Mouse (Mus musculus): ENCODE measurements at regions not wholly inside any gene's neighbourhood (a gene's known extent, or its start where the extent isn't known, plus 50 kb on each side); places are given as distances from the start of the nearest gene placed in this dataset.

DNA sequence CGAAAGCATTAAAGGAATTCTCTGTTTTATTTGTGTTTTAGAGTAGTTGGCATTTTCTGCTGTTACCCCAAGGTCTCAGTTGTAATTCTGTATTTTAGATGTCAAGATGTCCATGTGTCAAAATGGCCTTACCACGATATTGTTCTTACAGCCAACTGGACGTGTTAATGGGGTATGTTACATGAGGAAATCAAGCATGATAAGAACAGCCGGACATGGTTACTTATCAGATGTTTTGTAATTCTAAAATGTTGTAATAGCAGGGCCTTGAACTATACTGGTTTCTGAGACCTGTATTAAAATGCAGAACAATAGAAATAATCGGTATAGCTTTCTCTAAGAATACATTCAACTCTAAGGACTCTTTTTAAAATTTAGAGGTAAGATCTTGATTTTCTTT is 201.3 kb downstream of the Foxo1 start:
- in situ Hi-C loops (cut with MboI; ENCODE audit: low pct_unique_long_range_greater_than_20kb in 1 of 2, low sequenced_read_pairs in 2 of 2, unreplicated experiment in 1 of 2) = no loop called here

DNA sequence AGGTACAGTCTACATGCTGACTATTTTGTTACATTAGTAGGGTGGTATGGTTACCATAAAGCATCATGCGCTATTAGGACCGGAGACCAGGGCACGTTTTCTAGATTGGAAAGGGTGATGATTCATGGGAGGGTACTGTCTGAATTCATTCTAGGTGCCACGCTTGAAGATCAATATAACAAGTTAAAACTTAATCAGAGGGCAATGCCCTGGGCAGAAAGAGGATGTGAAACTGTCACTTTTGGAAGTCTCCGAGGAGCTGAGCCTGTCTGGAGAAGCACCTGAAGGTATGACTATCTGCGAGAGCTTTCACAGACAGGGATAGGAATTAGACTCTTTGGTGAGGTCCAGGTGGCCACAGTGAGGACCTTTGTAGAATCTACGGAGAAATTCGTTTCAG is 200.2 kb downstream of the Foxo1 start:
- in situ Hi-C loops (cut with MboI; ENCODE audit: low pct_unique_long_range_greater_than_20kb in 1 of 2, low sequenced_read_pairs in 2 of 2, unreplicated experiment in 1 of 2) = no loop called here

DNA sequence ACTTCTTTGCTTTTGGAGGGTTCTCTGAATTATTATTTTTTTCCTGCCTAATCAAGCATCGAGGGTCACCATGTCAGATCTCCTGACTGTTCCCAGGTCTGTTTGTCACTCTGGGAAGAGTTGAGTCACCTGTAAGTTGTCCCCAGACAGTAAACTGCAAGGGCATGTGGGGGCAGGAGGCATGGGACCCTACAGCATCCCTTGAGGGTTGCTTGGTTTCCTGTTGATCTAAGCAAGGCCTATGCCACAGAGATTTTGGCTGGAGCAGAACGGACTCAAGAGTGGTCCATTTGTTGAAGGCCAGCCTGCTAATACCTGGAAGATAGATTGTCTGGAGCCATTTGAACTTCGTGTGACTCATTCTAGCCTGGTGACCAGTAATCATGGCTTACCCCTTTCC is 199.7 kb downstream of the Foxo1 start:
- in situ Hi-C loops (cut with MboI; ENCODE audit: low pct_unique_long_range_greater_than_20kb in 1 of 2, low sequenced_read_pairs in 2 of 2, unreplicated experiment in 1 of 2) = no loop called here

DNA sequence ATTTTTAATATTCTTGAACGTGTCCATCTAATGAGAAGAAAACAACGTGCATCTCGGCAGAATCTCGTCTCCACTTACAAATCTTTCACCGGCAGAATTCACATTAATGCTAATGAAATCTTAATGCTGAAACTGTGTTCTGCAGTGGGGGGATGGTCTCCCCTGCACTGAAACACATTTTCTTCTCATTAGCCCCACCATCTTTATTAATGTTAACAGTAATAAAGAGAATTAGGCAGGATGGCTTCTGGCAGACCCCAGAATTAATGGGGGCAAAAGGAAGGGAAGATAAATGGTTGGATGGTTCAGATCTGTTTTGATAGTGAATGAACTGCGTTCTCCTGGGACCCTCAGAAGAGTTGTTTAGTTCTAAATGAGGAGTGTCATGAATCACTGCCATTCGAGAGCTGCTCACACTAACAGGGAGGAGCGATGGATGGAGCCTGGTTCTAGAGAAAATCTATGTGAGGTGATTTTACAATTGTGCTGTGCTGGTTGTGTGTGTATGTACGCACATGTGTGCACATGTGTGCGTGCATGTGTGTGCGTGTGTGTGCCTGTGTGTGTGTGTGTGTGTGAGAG is 198.9 kb downstream of the Foxo1 start:
- in situ Hi-C loops (cut with MboI; ENCODE audit: low pct_unique_long_range_greater_than_20kb in 1 of 2, low sequenced_read_pairs in 2 of 2, unreplicated experiment in 1 of 2) = no loop called here

DNA sequence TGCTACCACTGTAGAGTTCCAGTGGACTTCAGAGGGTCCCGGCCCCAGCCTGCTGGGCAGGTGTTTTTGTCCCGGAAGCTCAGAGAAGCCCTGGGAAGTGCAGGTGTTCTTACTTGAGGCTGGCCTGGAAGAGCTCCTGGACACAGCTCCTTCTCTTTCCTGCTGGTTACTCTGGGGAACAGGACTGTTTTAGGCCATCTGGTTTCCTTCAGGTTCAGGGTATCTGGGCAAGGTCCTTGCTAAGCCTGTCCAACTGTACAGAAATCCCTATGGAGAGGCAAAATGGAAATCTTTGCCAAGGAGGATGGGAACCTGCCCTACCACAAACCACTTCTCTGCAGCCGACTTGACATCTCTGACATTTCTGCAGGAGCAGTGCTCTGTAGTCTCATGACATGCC is 198.4 kb downstream of the Foxo1 start:
- in situ Hi-C loops (cut with MboI; ENCODE audit: low pct_unique_long_range_greater_than_20kb in 1 of 2, low sequenced_read_pairs in 2 of 2, unreplicated experiment in 1 of 2) = no loop called here

DNA sequence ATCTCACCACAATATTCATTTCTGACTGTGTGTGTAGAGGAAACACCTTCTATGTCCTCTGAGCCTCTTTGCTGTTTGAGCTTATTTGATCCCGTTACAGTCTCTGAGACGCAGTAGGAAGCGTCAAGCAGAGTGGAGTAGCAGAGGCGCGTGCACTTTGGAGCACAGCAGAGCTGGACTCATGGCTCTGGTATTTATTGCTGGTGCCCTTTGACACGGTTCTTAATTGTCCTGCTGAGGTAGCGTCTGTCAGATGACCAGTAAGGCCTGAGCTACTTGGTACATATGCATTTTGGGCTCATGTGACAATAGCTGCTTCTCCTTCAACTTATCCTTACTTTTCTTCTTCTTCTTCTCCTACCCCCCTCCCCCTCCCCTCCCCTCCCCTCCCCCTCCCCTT is 195.8 kb downstream of the Foxo1 start:
- in situ Hi-C loops (cut with MboI; ENCODE audit: low pct_unique_long_range_greater_than_20kb in 1 of 2, low sequenced_read_pairs in 2 of 2, unreplicated experiment in 1 of 2) = no loop called here

DNA sequence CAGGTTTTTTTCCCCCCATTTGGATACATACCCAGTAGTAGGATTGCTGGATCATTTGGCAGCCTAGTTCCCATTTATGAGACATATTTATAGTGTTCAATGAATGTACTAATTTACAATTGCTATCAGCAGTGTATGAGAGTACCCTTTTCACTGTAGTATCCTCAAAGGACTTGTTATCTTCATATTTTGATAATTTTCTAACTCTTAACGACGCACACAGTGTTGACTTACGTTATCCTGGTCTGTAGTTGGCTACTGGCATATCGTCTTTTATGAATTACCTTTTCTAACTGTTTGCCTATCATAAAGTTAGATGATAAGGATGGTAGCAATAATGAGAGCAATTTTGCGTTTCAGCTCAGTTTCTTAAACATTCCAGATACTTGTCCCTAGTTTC is 186.8 kb downstream of the Foxo1 start:
- in situ Hi-C loops (cut with MboI; ENCODE audit: low pct_unique_long_range_greater_than_20kb in 1 of 2, low sequenced_read_pairs in 2 of 2, unreplicated experiment in 1 of 2) = no loop called here

DNA sequence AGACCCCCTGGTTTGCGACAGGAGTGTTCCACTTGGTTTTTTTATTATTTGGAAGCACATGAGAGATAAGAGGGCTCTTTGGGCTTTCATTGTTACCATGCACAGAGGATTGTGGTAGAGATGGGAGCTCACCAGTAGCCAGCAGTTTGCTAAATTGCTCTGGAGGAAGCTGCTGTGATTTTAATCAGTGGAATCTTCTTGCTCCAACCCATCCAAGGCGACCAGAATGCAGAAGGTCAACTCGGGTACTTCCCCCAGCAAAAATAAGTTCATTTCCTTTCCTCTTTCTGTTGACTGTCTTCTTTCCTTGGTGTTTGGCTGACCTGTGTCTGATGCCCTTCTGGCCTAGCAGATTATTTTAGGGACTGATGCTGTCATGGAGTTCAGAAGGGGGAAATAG is 184.9 kb downstream of the Foxo1 start:
- in situ Hi-C loops (cut with MboI; ENCODE audit: low pct_unique_long_range_greater_than_20kb in 1 of 2, low sequenced_read_pairs in 2 of 2, unreplicated experiment in 1 of 2) = no loop called here

DNA sequence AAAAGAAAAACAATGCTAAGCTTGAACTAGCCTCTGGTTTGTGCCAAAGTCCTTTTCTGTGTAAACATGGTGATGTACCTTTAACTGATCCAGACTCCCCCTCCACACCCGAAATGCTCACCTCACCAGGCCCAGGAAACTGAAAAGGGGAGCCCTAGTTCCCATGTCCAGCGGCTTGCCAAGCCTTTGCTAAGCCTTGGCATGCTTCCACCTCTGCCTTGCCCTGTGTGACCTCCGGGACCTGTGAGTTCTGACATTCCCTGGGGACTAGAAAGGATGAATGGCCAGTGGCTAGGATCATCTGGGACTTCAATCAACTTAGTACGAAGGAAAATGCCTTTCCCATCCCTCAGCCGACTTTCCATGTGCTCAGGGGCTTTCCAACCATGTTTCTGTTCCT is 184.2 kb downstream of the Foxo1 start:
- in situ Hi-C loops (cut with MboI; ENCODE audit: low pct_unique_long_range_greater_than_20kb in 1 of 2, low sequenced_read_pairs in 2 of 2, unreplicated experiment in 1 of 2) = no loop called here

DNA sequence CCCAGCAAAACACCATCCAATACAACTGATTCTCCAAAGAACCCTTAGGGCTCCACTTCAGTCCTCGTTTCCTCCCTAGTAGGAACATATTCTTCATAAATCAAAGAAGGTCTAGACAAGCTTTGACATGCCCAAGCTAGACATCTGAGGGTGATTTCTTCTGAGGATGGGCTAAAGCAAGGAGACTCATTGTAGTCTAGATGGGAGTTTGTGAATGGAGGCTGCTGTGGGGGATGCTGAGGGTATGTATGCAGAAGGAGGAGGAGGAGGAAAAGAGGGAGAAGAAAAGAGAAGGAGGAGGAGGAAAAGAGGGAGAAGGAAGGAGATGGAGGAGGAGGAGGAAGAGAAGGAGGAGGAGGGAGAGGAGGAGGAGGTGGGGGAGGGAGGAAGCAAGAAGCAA is 178.9 kb downstream of the Foxo1 start:
- in situ Hi-C loops (cut with MboI; ENCODE audit: low pct_unique_long_range_greater_than_20kb in 1 of 2, low sequenced_read_pairs in 2 of 2, unreplicated experiment in 1 of 2) = no loop called here

DNA sequence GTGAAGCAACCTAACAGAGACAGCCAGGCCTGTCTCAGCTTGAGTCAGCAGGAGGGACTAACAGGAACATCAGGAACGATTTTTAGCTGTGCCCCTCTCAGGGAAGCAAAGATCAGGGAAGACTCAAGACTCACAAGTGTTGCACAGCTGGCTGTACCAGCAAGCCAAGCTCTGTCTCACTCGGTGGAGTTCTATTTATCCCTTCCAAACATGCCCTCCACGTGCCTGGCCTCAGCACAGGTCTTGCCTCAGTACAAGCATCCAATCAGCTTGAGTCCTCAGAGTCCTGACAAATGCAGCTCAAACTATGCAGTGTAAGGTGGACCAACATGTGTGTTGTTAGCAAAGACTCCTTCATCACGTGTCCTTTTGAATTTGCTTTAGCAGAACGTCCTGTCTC is 178.4 kb downstream of the Foxo1 start:
- in situ Hi-C loops (cut with MboI; ENCODE audit: low pct_unique_long_range_greater_than_20kb in 1 of 2, low sequenced_read_pairs in 2 of 2, unreplicated experiment in 1 of 2) = no loop called here

DNA sequence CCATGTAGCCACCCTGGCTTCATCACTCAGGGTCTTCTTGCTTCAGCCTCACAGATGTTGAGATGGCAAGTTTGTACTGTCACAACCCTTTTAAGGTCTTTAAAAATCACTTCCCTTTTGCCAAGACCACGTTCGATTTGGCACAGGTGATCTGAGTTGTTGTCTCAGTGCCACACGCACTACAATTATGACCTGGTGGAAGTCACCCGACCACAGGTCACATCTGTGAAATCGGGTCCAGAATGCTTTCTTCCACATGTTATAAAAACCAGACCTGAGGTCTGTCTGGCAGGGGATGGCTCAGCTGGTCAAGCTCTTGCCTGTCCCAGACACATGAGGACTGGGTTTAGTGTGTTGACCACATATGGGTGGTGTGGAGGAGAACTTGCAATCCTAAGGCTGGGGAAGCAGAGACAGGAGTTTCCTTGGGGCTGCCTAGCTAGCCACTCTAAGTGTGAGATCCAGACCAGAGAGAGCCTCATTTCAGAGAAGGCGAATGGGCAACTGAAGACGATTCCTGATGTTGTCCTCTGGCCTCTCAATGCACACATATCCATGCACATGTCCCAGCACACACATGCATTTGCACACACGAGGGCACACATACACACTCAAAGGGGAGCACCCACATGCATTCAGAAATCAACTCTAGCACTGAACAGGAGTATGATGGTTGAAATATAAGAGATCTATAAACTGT is 176.4 kb downstream of the Foxo1 start:
- in situ Hi-C loops (cut with MboI; ENCODE audit: low pct_unique_long_range_greater_than_20kb in 1 of 2, low sequenced_read_pairs in 2 of 2, unreplicated experiment in 1 of 2) = no loop called here

DNA sequence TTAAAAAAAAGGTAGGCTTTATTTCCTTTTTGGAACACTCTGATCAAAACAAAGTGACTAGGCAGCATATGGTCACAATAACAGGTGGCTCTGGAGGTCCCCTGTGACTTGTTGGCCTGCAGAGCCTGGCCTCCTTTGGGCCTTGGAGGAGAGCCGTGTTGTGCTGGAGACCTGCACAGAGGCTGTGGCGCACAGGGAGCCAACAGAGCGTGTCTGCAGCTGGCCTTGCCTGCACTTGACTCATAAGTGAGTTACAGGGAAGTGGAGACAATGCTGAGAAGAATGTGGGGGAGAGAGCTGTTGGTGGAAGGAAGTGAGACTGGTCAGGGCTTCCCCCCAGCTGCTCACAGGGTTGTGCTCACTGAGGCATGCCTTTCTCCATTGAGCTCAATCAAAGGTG is 175.7 kb downstream of the Foxo1 start:
- in situ Hi-C loops (cut with MboI; ENCODE audit: low pct_unique_long_range_greater_than_20kb in 1 of 2, low sequenced_read_pairs in 2 of 2, unreplicated experiment in 1 of 2) = no loop called here

DNA sequence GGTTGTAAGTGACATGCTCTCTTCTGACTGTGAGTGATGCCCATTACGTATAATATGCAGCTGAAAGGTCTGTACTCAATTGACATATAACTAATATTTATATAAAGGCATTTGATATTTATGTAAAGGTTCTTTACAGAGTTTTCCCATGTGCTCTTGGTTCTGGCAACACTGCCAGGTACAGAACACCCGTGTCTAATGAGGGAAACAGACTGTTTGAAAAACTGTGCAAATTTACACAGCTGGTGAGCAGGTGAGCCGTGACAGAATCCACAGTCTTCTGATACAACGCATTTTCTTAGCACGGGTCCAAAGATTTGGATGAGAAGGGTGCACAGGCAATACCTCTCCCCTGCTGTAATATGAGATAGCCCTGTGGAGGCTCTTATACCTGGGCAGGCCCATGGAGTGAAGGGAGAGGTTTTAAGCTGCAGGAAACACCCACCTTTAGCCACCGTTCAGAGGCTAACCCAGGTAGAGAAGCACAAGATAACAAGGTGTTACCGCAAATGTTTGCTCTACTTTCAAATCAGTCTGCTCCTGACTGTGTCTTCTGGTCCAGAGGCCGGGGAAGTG is 161.0 kb downstream of the Foxo1 start:
- in situ Hi-C loops (cut with MboI; ENCODE audit: low pct_unique_long_range_greater_than_20kb in 1 of 2, low sequenced_read_pairs in 2 of 2, unreplicated experiment in 1 of 2) = no loop called here

DNA sequence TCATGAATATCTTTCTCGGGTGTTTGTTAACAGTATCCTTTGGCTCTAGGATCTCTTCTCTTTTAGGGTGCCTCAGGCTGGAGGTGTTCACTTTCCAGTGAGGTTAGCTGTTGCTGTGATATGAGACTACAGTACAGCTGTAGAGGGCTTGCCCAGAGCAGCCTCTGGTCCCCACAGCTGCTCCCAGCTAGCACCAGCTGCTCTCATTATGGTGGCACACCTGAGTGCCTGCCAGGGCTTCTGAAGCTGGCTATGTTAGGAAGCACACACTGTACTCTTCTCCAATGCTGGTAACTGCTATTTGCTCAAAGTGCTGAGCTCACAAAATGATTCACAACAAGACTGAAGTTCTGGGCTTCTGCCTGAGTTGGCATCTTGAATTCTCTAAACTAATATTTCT is 154.7 kb downstream of the Foxo1 start:
- in situ Hi-C loops (cut with MboI; ENCODE audit: low pct_unique_long_range_greater_than_20kb in 1 of 2, low sequenced_read_pairs in 2 of 2, unreplicated experiment in 1 of 2) = no loop called here

DNA sequence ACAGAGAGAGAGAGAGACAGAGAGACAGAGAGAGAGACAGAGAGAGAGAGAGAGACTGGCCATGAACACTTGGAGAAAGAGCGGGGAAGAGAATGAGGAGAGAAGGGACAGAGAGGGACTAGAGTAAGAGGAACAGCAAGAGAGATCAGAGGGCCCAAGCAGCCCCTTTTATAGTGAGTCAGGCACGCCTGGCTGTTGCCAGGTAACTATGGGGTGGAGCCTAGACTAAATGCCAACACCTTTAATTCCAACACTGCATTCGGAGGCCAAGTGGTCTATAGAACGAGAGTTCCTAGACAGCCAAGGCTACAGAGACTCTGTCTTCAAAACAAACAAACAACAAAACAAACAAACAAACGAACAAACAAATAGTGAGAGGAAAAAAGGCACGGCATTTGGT is 148.1 kb downstream of the Foxo1 start:
- in situ Hi-C loops (cut with MboI; ENCODE audit: low pct_unique_long_range_greater_than_20kb in 1 of 2, low sequenced_read_pairs in 2 of 2, unreplicated experiment in 1 of 2) = no loop called here

DNA sequence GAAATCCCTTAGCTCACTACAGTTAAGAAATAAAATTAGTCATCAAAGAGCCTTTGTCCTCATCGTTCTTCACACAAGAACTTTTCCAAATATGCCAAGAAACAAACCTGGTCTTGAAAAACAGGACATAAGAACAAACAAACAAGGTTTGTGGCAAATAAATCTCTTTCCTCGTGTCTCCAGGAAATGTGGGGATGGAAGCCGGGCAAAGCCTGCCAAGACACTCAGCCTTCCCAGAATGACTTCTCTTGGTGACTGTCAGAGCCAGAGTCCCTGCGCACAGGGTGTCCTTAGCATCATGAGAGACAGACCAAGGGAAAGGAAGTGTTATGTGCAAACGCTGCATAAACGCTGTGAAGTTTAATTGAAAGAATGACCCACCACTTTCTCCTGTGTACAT is 147.2 kb downstream of the Foxo1 start:
- in situ Hi-C loops (cut with MboI; ENCODE audit: low pct_unique_long_range_greater_than_20kb in 1 of 2, low sequenced_read_pairs in 2 of 2, unreplicated experiment in 1 of 2) = no loop called here

DNA sequence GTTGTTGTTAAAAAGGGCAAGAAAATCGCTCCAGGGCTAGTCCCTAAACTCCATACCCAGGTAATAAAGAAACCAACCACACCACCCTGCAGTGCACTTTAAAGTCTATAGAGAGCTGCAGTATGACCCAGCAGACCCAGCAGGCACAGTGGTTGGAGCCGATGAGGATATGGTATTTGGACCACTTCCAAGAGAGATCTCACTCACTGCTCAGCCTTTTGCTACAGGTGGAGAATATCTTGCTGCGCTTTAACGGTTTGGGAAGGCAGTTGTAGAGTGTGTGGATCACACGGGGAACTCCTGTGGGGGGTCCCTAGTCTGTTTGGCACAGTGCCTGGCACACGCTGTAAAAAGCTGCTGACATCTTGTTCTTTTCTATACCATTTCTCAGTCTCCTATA is 145.9 kb downstream of the Foxo1 start:
- in situ Hi-C loops (cut with MboI; ENCODE audit: low pct_unique_long_range_greater_than_20kb in 1 of 2, low sequenced_read_pairs in 2 of 2, unreplicated experiment in 1 of 2) = no loop called here

DNA sequence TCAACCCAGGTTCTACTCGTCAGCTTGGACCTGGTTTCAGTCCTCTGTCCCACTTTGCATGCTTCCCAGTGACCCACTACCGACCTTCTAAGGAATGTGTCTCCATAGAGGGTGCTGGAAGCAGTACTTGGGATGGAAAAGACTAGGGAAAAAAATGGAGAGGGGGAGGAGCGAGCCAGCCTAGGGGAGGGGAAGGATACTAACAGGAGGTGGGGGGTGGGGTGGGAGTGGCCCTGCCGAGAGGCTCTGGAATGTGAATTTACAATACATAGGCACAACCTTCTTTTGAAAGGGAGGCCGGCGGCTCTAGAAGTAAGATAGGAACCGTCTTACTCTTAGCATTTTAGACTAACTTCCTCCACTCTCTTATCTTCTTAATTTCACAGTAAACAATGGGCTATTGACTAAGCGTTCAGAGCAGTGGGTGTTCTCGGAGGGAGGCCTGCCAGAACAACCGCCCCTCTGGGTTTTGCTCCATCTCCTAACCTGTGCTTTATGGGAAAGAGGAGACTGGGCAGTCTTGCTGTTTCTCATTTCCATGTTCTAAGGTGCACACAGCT is 145.1 kb downstream of the Foxo1 start:
- in situ Hi-C loops (cut with MboI; ENCODE audit: low pct_unique_long_range_greater_than_20kb in 1 of 2, low sequenced_read_pairs in 2 of 2, unreplicated experiment in 1 of 2) = no loop called here

DNA sequence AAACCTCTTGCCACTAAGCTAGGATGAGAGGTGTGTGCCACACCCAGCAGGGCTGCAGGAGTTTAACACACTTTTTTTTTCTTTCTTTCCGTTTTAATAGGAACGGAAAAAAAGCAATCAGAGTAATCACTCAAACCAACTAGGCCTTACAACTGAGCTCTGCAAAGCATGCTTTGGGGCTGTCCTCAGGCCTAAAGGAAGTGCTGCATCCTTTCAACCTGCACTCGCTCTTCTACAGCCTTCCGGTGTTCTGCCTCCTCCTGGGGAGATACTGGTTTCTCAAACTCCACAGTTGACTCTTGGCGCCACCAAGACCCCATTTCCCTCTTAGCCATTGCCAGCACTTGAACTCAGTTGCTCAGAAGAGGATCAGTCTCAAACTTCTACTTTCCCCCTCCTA is 143.2 kb downstream of the Foxo1 start:
- in situ Hi-C loops (cut with MboI; ENCODE audit: low pct_unique_long_range_greater_than_20kb in 1 of 2, low sequenced_read_pairs in 2 of 2, unreplicated experiment in 1 of 2) = no loop called here
